Mouse (Mus musculus) myocyte (in vitro differentiated cells): ENCODE measurements around the gene Trip4. TPM values are rescaled to one million over a fixed set of nuclear protein-coding genes. Genes with fewer than 3 reads are reported as not detected.

Experiments used
- H3K27me3 ChIP-seq: one replicate; pipeline ENCODE4 v1.6.1; 2011; ENCODE audit not compliant: control insufficient read depth, insufficient read depth, insufficient read length
- H3K36me3 ChIP-seq: one replicate; pipeline ENCODE4 v1.6.1; 2011; ENCODE audit not compliant: control insufficient read depth, insufficient read depth
- H3K4me2 ChIP-seq: one replicate; pipeline ENCODE4 v1.6.1; 2011; ENCODE audit warnings: low read depth, control low read depth
- H3K4me3 ChIP-seq: one replicate; pipeline ENCODE4 v1.5.1; 2011; ENCODE audit warnings: mild to moderate bottlenecking, control low read depth, moderate library complexity
- H3K79me2 ChIP-seq: one replicate; pipeline ENCODE4 v1.6.1; 2011; ENCODE audit not compliant: control insufficient read depth, insufficient read depth
- H3ac ChIP-seq: one replicate; pipeline ENCODE4 v1.6.1; 2011; ENCODE audit not compliant: control insufficient read depth, insufficient read length
- CEBPB ChIP-seq: IDR thresholded peaks from 2 replicates; pipeline ENCODE4 v1.6.1; 2011; ENCODE audit warnings: mild to moderate bottlenecking, moderate library complexity; ENCODE audit not compliant: poor library complexity, insufficient read depth, severe bottlenecking
- E2F4 ChIP-seq: IDR thresholded peaks from one replicate; pipeline ENCODE4 v1.6.1; 2011; ENCODE audit warnings: mild to moderate bottlenecking, control low read depth, moderate library complexity; ENCODE audit not compliant: insufficient read depth
- MAX ChIP-seq: IDR thresholded peaks from one replicate; pipeline ENCODE4 v1.6.1; 2011; ENCODE audit warnings: low read depth, mild to moderate bottlenecking, control low read depth
- MYOD1 ChIP-seq, 3 experiments: IDR thresholded peaks; one replicate each; pipeline ENCODE4 v1.6.1; 2011; ENCODE audit warnings: control low read depth in 2 of 3, low read depth in 2 of 3, mild to moderate bottlenecking in 2 of 3, moderate library complexity in 1 of 3; ENCODE audit not compliant: insufficient read length in 2 of 3, control insufficient read depth in 1 of 3
- MYOG ChIP-seq, 3 experiments: IDR thresholded peaks; one replicate each; pipeline ENCODE4 v1.6.1; 2011; ENCODE audit warnings: control low read depth in 2 of 3, low read depth in 2 of 3, mild to moderate bottlenecking in 2 of 3; ENCODE audit not compliant: insufficient read length in 2 of 3, control insufficient read depth in 1 of 3, insufficient read depth in 1 of 3
- POLR2A ChIP-seq: IDR thresholded peaks from one replicate; pipeline ENCODE4 v1.6.1; 2011; ENCODE audit warnings: low read depth, mild to moderate bottlenecking, control low read depth, moderate library complexity; ENCODE audit not compliant: insufficient read length
- POLR2AphosphoS2 ChIP-seq: IDR thresholded peaks from one replicate; pipeline ENCODE4 v1.6.1; 2011; ENCODE audit warnings: low read depth, control low read depth; ENCODE audit not compliant: insufficient read length
- REST ChIP-seq: IDR thresholded peaks from one replicate; pipeline ENCODE4 v1.6.1; 2011; ENCODE audit warnings: mild to moderate bottlenecking, control low read depth, moderate library complexity; ENCODE audit not compliant: insufficient read depth, insufficient read length
- SRF ChIP-seq: IDR thresholded peaks from one replicate; pipeline ENCODE4 v1.6.1; 2011; ENCODE audit warnings: low read depth; ENCODE audit not compliant: control insufficient read depth, insufficient read length
- TCF12 ChIP-seq: IDR thresholded peaks from one replicate; pipeline ENCODE4 v1.6.1; 2011; ENCODE audit warnings: mild to moderate bottlenecking, control low read depth; ENCODE audit not compliant: poor library complexity, insufficient read depth, severe bottlenecking
- TCF3 ChIP-seq: IDR thresholded peaks from one replicate; pipeline ENCODE4 v1.6.1; 2011; ENCODE audit warnings: low read depth, control low read depth; ENCODE audit not compliant: insufficient read length
- USF1 ChIP-seq: IDR thresholded peaks from one replicate; pipeline ENCODE4 v1.6.1; 2011; ENCODE audit warnings: low read depth, mild to moderate bottlenecking, control low read depth, moderate library complexity
- polyA plus RNA-seq: library from polyadenylated mRNA; unstranded; fragments of >200 nt; fragmentation: generic; extraction: Trizol; gene quantifications from one replicate; pipeline ENCODE4 v1.2.1, GENCODE M21; 2012; ENCODE audit warnings: missing spikeins

The Trip4 gene
- polyA plus RNA-seq, 1 experiment, result 9.0 TPM

DNA sequence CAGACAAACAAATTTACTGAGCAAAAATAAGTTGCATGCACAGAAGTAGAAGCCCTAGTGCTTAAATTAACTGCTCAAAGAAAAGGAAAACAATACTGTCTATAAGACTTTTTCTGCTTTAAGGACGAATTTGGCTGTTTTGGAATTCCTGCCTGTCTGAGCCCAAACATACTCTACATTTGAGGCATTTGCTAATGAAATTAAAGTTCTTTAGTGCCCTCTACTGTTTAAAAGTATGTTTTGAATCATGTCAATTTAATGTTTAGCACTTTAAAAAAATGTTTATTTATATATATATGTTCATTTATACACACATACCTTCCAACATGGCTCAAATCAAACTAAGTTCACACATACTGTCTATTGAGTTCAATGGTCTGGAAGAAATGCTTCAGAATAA, 58.4 kb downstream of the Trip4 start:
- H3K79me2 ChIP-seq, result no peaks in the 10 kb centered on the region
- H3K27me3 ChIP-seq, result no peaks in the 10 kb centered on the region
- H3ac ChIP-seq, result no peak overlapping the region
- no peak overlapping the region for H3K4me3 ChIP-seq
- peaks cover 37% of the 10 kb centered on the region for H3K36me3 ChIP-seq
- TF ChIP-seq E2F4 (no peak), USF1 (no peak)
- H3K4me2 ChIP-seq, result no peak overlapping the region

DNA sequence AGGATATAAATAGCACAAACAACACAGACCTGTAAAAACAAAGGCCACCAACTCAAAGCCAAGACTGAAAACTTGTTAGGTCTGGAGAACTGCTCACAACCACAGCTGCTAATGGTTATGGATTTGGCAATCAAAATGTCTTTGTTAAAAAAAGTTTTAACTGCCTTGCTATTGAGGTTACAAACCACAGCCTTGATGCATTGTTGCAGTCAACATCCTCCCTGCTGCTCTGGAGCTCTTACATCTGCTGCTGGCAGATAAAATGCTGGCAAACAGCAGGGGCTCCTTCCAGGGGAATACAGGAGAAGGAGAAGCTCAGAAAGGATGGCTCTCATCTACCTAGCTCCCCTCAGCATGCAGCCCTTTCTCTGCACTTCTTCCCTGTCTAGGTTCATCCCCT, 60.4 kb downstream of the Trip4 start:
- Histone ChIP-seq H3K36me3 (peaks cover 32% of the 10 kb centered on the region), H3ac (no peak overlapping the region), H3K79me2 (no peaks in the 10 kb centered on the region), H3K4me3 (no peak overlapping the region), H3K27me3 (no peaks in the 10 kb centered on the region), H3K4me2 (no peak overlapping the region)
- TF ChIP-seq MAX (no peak), REST (no peak), POLR2A (no peak), SRF (no peak), MYOD1 (IDR thresholded peaks at IDR 0.05; ENCODE audit: control insufficient read depth in 1 of 3, insufficient read length in 2 of 3, low read depth in 2 of 3) (peak in 1 of 3 experiments; percentile 11)

DNA sequence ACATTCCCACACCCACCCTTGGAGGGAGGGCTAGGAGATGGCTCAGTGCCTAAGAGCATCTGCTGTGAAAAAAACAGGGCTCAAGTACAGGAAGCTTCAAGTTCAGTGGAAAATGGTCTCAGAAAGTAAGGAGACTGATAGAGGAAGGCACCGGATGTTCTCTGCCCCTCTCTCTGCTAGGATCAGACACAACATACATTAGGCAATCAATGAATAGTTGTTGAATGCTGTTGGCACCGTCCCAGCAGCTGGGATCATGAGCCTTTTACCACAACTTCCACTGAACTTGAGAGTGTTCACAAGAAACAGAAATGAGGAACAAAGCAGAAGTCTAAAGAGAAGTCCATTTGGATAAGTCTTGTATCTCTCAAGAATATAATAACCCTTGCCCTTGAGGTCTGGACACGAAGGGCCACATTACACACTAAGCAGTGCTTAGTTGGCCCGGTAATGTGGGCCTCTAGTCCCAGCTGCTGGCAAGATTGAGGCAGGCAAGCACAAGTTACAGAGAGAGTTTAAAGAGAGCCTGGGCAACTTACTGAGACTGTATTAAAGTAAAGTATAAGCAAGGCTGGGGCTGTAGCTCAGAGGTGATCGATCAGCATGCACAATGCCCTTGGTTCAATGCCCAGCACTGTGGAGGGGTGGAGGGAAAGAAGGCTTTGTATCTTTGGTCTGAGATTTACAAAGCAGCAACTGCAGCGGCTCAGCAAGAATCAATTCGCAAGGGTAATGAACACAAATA, 64.0 kb downstream of the Trip4 start:
- Histone ChIP-seq H3K36me3 (peaks cover 12% of the 10 kb centered on the region), H3K79me2 (no peaks in the 10 kb centered on the region), H3K4me3 (no peak overlapping the region), H3K27me3 (no peaks in the 10 kb centered on the region), H3K4me2 (no peak overlapping the region), H3ac (no peak overlapping the region)
- TF ChIP-seq SRF, result no peak

DNA sequence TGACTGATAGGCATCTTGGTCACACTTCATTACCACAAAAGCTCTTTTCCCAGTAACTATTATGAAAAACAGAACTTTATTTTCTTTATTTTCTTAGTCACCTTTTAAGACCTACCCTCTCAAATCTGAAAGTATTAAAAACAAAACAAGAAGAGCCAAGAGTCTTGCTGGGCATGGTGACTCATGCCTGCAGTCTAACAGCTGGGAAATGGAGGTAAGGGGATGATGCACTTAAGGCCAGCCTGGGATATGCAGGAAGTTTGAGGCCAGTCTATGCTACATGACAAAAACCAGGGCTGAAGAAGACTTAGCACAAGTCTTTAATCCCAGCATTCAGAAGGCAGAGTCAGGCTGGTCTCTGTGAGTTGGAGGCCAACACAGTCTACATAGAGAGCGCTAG, 68.8 kb downstream of the Trip4 start:
- Histone ChIP-seq H3K27me3 (no peaks in the 10 kb centered on the region), H3ac (no peak overlapping the region), H3K79me2 (no peaks in the 10 kb centered on the region), H3K4me3 (no peak overlapping the region), H3K36me3 (peaks cover 13% of the 10 kb centered on the region), H3K4me2 (no peak overlapping the region)
- peak in 2 of 3 experiments; percentile 14 to 37 for TF ChIP-seq MYOD1 (IDR thresholded peaks at IDR 0.05; ENCODE audit: control insufficient read depth in 1 of 3, insufficient read length in 2 of 3, low read depth in 2 of 3)
- TF ChIP-seq SRF, result no peak

DNA sequence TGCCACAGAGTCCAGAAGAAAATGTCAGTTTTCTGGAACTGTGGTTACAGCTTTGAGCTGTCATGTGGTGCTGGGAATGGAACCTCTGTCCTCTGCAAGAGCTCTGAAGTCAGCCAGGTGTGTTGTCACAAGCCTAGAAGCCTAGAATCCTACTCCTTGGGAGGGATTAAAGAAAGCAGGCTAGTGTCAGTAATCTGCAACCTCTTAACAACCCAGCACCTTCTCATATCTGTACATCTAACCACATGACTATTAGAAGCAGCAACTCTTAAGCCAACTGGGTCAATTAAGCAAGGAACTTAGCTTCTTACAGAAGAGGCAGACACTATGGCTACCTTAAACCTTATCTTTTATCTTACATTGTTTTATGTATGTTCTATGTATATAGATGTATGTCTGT, 71.7 kb downstream of the Trip4 start:
- no peak for TF ChIP-seq TCF12
- no peak for TF ChIP-seq POLR2AphosphoS2
- Histone ChIP-seq H3K4me3 (no peak overlapping the region), H3K79me2 (no peaks in the 10 kb centered on the region), H3K27me3 (no peaks in the 10 kb centered on the region), H3ac (no peak overlapping the region), H3K4me2 (no peak overlapping the region), H3K36me3 (peaks cover 10% of the 10 kb centered on the region)

DNA sequence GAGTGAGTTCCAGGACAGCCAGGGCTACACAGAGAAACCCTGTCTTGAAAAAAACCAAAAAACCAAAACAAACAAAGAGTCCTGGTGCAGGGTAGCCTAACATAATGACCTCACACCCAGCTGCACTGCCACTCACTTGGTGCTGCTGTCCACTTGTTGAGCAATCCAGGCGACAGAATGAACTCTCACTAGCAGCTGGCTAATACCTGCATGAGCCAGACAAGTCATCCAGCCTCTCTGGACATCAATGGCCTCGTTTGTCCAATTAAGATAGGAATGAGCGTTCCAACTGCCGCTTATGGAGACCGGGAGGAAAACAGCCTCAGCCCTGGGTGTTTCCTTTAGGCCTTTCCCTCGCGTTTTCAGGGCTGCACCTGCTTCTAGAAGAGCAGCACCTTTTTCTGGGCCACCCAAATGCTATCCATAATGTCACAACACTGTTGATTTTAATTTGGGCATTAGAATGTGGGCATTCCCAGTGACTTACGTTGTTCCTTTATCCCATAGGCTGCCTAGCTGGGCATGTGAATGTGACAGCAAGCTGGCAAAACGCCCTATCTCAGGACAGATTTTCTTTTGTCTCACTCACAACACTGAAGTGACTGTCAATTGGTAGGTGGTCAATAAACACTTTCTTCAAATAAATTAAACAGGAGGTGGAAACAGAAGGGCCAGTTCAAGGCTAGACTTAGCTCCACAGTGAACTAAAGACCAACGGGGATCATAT, 73.8 kb downstream of the Trip4 start:
- H3K4me3 ChIP-seq, result no peak overlapping the region
- no peaks in the 10 kb centered on the region for H3K27me3 ChIP-seq
- H3K4me2 ChIP-seq, result no peak overlapping the region
- peaks cover 13% of the 10 kb centered on the region for H3K36me3 ChIP-seq
- H3K79me2 ChIP-seq, result no peaks in the 10 kb centered on the region
- H3ac ChIP-seq, result no peak overlapping the region
- TF ChIP-seq SRF, result no peak

DNA sequence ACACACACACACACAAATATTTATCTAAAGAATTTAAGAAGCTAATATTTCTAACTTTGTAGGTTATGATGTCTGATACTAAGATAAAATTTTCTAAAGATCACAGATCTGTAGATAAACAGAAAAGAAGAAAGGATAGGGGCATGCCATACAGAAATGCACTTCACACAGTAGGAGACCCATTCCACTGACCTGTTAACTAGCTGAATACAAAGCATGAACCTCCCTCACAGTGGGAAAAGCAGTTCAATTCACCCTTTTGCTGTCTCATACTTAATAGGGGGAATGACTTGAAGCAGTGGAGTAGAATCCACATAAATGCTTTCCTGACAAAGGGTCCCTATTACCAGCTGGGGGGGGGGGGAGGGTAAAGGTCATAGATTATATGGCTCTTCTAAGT, 75.0 kb downstream of the Trip4 start:
- TF ChIP-seq E2F4 (no peak), CEBPB (no peak), TCF3 (no peak), MAX (no peak), MYOG (IDR thresholded peaks at IDR 0.05; ENCODE audit: control insufficient read depth in 1 of 3, insufficient read depth in 1 of 3, insufficient read length in 2 of 3, low read depth in 2 of 3) (no peak), TCF12 (no peak), SRF (no peak), REST (no peak), POLR2A (no peak), USF1 (no peak), POLR2AphosphoS2 (no peak), MYOD1 (IDR thresholded peaks at IDR 0.05; ENCODE audit: control insufficient read depth in 1 of 3, insufficient read length in 2 of 3, low read depth in 2 of 3) (no peak)
- H3K79me2 ChIP-seq, result no peaks in the 10 kb centered on the region
- H3K4me3 ChIP-seq, result no peak overlapping the region
- H3K36me3 ChIP-seq, result peaks cover 13% of the 10 kb centered on the region
- H3K4me2 ChIP-seq, result no peak overlapping the region
- H3ac ChIP-seq, result no peak overlapping the region
- no peaks in the 10 kb centered on the region for H3K27me3 ChIP-seq
